Mouse (Mus musculus): ENCODE data around the gene Magi2.

- TF ChIP-seq POLR2A (IDR thresholded peaks at IDR 0.05; ENCODE audit: control insufficient read depth, extremely low read depth, insufficient read depth, low read length, poor library complexity) (no peak), CTCF (IDR thresholded peaks at IDR 0.05; ENCODE audit: borderline replicate concordance, control insufficient read depth, extremely low read depth, insufficient read depth, low read length, poor library complexity) (no peak)
Measured at GRCm38 (mm10) chr5:20609206-20609935, 1382.5 kb downstream of the Magi2 start.

Data from thymus, adult 2 months (tissue).